Mouse (Mus musculus): Measurements from ENCODE around the gene Kcnh3.

The Kcnh3 gene

GRCm38 (mm10) chr15:99224208-99224911 lies at the start of gene Kcnh3:
Gene Kcnh3, plus strand, starts transcription at chr15:99224861.
- peak; percentile 59 for DNase-seq (ENCODE audit: extremely low spot score)

GRCm38 (mm10) chr15:99179639-99180038 lies 45.0 kb upstream of the Kcnh3 start:
- DNase-seq (ENCODE audit: extremely low spot score) = no peak

DNA sequence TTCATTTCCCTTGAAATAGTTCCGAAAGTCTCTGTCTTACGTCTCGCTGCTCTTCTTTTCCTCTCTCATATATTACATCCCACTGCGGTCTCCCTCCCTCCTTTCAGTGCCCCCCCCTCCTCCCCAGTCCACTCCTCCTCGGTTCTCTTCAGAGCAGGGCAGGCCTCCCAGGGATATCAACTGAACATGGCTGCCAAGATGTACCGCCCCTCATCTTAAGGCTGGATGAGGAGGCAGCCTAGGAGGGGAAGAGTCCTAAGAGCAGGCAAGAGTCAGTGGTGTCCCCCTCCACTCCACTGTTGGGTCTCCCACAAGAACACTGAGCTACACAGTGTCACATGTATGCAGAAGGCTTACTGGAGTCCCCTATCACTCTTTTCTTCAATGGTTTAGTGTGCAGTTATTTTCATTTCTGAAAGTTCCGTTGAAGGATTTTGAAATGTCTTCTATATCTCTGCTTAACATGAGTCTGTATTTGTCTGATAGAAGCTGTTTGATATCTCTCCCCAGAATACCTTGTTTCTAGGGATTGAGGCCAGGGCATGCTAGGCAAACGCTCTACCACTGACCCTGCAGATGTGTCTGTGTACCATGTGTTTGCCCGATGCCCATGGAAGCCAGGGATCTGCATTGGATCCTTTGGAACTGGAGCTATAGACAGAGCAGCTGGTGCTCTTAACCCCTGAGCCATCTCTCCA lies 40.3 kb upstream of the Kcnh3 start:
- no peak for DNase-seq (ENCODE audit: extremely low spot score)

- DNase-seq (ENCODE audit: extremely low spot score) = no peak
These were observed 30.3 kb upstream of the Kcnh3 start for GRCm38 (mm10) chr15:99194358-99194757.

DNA sequence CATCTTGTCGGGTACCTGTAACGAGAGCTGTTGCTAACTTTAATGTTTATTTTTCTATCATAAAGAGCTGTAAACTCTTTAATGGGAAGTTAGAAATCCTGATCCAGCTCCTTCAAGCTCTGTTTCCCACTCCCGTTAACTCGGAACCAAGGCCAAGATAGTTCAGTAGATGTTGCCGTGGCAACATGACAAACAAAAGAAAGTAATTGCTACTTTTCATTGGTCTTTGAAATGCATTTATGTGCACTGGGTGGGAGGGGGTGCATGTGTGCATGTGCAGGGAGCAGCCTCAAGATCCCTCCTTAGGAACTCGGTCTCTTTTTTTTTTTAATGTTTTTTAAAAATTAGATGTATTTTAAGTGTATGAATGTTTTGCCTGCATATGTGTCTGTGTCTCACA lies 29.6 kb upstream of the Kcnh3 start:
- no peak for DNase-seq (ENCODE audit: extremely low spot score)

DNA sequence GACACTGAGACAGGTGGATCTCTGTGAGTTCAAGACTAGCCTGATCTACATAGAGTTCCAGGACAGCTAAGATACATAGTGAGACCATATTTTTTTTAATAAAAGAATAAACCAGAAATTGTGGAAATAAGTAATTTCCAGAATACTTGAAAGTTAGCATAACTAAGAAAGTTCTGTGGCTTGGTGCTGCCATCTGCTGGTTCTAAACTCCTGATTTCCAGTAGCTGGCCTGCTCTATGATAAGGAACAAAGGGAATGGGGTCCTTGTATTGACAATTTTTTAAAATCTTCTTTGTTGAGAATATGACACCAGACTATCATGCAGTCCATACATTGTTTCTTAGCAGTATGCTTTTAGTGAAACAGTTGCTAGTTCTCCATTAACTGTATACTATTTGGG lies 25.9 kb upstream of the Kcnh3 start:
- DNase-seq (ENCODE audit: extremely low spot score) = no peak

GRCm38 (mm10) chr15:99205959-99206358 lies 18.7 kb upstream of the Kcnh3 start:
- DNase-seq (ENCODE audit: extremely low spot score) = no peak

DNA sequence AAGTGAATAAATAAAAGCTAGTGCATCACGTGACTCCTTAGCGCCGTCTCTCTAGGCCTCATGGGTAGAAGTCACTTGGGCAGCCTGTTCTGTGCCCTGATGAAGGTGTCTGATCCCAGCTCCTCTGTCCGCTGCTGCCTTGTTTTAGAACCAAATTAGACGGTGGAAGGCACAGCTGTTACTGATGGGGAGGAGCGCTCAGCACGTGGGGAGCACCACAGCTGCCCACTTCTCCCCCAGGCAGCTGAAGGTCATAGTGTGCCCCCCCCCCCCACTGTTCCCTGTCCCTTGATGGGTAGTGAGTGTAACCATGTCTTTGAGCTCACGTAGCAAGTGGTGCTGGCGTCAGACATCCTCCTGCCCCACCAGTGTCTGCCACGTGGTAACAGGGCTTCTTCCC lies 11.5 kb upstream of the Kcnh3 start:
- DNase-seq (ENCODE audit: extremely low spot score) = no peak

- DNase-seq (ENCODE audit: extremely low spot score) = no peak
These were observed 9.7 kb upstream of the Kcnh3 start for GRCm38 (mm10) chr15:99214941-99215340.

DNA sequence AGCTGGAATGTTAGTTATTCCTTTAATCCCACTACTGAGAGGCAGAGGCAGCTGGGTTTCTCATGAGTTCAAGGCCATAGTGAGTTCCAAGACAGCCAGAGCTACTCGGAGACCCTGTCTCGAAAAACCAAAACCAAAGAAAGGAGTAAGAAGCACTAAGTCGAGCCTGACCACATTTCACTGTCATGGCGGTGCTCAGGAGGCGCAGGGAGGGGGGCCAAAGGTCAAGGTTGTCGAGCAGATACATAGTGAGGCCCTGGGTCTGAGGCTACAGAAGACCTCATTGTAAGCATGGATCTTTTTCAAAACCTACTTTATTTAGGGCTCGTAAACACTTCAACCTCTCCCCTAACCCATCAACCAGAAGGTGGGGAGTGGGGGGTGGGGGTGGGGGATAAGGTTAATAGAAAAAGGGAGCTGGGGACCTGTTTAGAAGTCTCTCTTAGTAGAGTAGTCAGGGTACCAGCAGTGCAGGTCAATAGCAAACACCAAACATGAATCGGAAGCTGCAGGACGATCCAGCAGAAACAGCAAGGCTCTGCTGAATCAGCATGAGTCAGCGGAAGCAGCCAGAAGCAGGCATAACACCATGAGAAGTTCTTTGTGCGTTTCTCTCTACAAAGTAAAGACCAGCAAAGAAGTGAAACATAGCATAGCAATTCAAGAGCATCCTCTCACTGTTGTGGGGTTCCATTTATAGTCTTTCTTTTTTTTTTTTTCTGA lies 8.8 kb upstream of the Kcnh3 start:
- no peak for DNase-seq (ENCODE audit: extremely low spot score)

DNA sequence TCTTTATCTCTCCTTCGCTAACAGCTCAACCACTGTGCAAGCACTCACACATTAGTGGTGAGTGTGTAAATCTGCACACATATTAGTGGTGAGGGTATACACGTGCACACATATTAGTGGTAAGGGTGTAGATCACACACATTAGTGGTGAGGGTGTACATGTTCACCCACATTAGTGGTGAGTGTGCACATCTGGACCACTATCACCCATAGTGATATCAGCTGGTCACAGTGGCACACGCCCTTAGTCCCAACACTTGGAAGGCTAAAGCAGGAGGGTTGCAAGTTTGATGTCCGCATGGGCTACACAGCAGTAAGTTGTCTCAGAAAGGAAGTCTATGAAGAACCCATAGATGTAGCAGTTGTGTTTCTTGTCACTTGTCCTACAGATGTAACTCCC lies 7.0 kb upstream of the Kcnh3 start:
- no peak for DNase-seq (ENCODE audit: extremely low spot score)

- peak; percentile 52 for DNase-seq (ENCODE audit: extremely low spot score)
These were observed 3.2 kb upstream of the Kcnh3 start for GRCm38 (mm10) chr15:99221315-99221952.

DNA sequence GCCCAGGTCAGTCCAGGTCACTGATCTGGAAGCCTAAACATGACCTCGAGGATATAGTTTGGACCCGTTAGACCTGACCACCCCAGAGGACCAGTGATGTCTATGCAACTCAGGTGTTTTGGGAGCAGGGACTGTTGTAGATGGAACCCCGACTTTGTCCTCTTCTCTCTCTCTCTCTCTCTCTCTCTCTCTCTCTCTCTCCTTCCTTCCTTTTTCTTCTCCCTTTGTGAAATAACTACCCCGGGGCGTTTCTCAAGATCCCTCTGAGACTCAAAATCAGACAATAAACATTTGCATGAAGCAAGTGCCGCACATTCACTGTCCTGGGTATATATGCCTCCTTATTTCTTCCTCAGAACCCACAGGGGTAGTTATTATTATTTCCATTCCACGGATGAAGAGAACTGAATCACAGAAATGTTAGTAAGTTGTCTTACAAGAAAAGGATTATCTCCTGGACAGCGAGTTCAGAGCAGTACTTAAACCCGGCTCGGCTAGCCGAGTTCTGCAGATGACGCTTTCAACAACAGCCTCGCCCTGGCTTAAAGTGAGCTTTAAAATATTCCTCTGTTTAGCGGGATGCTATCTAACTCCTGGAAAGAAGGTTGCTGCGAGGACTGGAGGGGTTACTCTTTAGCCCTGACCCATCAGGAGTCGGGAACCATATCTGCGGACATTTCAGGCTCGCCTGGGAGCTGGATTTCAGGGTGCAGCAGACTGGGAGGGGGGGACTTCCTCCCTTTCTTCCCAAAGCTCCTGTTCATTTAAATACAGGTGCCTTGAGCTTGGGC lies 1.7 kb upstream of the Kcnh3 start:
- DNase-seq (ENCODE audit: extremely low spot score) = peak; percentile 24

GRCm38 (mm10) chr15:99223585-99224207 lies 965 bp upstream of the Kcnh3 start:
- DNase-seq (ENCODE audit: extremely low spot score) = peak; percentile 66

DNA sequence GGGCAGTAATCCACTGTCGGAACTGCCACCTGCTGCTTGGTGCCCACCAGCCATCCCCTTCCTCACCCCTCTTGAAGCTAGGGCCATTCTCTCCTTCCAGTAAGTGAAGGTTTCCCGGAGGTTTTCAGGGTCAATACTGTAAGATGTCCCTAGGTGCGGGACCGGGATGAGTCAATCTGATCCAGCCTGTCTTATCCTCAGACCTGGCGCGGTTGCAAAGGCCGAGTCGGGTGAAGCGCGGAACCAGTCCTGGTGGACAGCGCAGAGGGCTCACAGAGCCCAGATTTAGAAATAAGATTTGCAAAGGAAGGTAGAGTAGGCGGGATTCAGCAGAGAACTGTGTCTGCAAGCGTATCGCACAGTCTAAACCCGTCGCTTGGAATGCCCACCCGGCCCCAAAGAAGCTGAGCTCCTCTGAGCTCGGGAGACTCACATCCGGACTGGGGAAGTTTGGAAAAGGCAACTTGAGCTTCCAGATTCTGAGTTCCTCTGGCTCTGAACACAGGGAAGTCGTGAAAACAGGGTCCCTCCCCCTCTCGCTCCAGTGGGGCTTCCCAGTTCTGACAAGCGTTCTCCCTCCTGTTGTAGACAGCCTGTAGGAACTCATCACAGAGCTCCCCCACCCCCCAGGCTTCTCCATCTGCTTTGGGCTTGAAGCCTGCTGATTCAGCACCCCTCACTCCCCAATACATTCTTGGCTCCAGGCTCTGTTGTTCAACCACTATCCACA lies 585 bp downstream of the Kcnh3 start:
- DNase-seq (ENCODE audit: extremely low spot score) = peak; percentile 27

- no peak for DNase-seq (ENCODE audit: extremely low spot score)
These were observed 1.4 kb downstream of the Kcnh3 start for GRCm38 (mm10) chr15:99226090-99226489.

DNA sequence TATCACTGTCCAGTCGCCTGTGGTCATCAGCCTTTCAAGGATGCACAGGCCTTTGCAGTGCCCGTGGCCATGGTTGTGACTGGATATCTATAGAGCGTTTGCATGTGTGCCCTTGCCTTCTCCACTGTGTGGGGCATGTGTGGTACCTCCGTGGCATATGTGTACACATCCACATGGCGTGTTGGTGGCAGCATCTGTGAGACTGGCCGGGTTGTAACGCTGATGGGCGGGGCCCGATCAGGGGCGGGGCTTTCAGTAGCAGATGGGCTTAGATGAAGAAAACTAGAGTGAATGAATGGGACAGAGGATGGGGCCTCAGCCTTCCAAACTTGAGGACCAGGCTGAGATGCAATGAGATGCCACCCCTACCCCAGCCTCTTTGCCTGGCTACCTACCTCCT lies 7.3 kb downstream of the Kcnh3 start:
- DNase-seq (ENCODE audit: extremely low spot score) = no peak

- DNase-seq (ENCODE audit: extremely low spot score) = no peak
These were observed 9.1 kb downstream of the Kcnh3 start for GRCm38 (mm10) chr15:99233719-99234118.

DNA sequence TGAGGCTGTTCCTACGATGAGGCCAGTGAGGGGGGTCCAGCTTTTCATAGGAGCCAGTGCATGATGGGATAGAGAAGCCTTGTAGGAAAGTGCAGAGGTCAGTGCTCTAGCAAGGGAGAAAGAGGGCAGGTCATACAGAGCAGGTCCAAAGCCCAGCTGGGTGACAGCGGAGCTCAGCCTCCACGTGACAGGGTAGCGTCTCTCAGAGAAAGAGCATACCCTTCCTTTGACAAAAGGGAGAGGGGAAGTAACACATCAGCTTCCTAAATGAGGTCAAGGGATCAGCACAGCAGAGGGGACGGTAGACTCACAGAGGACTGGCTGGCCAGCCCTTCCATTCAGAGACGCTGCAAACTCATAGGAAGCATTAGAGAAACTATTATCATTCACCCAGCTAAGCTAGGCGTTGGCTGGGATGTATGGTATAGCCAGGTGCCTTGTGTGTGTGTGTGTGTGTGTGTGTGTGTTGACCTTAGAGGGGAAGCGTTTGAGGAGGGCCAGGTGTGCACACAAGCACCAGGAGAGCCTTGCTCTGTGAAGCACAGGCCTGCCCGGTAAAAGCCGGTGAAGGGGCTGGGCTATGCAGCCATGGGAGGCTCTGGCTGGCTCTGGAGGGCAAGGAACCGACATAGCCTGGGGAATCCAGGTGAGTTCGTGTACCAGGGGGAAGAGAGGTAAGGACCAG lies 9.8 kb downstream of the Kcnh3 start:
- DNase-seq (ENCODE audit: extremely low spot score) = no peak

- no peak for DNase-seq (ENCODE audit: extremely low spot score)
These were observed 13.3 kb downstream of the Kcnh3 start for GRCm38 (mm10) chr15:99238006-99238405.
